Mouse (Mus musculus) heart, postnatal 0 days (tissue): ENCODE measurements around the gene Rab9.

Experiments
- CTCF ChIP-seq: IDR thresholded peaks from 2 replicates; pipeline ENCODE4 v1.5.1; 2016; ENCODE audit warnings: antibody characterized with exemption, control low read depth, low read depth
- EP300 ChIP-seq: IDR thresholded peaks from 2 replicates; pipeline ENCODE4 v1.6.1; 2016; ENCODE audit warnings: antibody characterized with exemption, low read depth

GRCm38 (mm10) chrX:166455525-166455924 is 24.1 kb downstream of the Rab9 start:
- TF ChIP-seq CTCF = no peak
- no peak for TF ChIP-seq EP300
